Mouse (Mus musculus) lung, adult 2 months (tissue): ENCODE measurements around the gene Mat2a.
"Not testable (repeated sequence)": the region's sequence is repeated elsewhere in the genome, so short reads cannot be mapped to it uniquely, and the experiment has no call there.

Source experiments
- CTCF ChIP-seq: fragments of 200-500 bp; IDR thresholded peaks from 2 replicates; pipeline ENCODE4 v1.5.1; 2011; ENCODE audit warnings: mild to moderate bottlenecking, low read length, control low read depth; ENCODE audit not compliant: insufficient read depth
- POLR2A ChIP-seq: fragments of 200-500 bp; IDR thresholded peaks from 2 replicates; pipeline ENCODE4 v1.6.1; 2011; ENCODE audit warnings: low read depth, mild to moderate bottlenecking, control low read depth, low read length, borderline replicate concordance; ENCODE audit errors: extremely low read depth

- TF ChIP-seq CTCF, POLR2A: not testable (repeated sequence)
Measured at GRCm38 (mm10) chr6:72478691-72479090, 39.3 kb upstream of the Mat2a start.
